In genomic region chr14:16310791-16311190, GRCm38 (mm10) we compare ENCODE assay signal across 24 mouse cellular contexts. TPM values are rescaled to one million over a fixed set of nuclear protein-coding genes. Genes with fewer than 3 reads are reported as not detected.
DNase-seq lines count a peak whose midpoint lies in the region; ATAC-seq and TF ChIP-seq lines count a peak whose summit lies in the region.
"Had no signal": no experiment of that assay in that cellular context is flagged by ENCODE, and none has a peak within 500 bp of the region (broad histone marks: within the 10 kb centered on the region; RNA-seq: fewer than 3 reads in every experiment).

No protein-coding gene starts in this region.

- no peaks in the 10 kb centered on the region for H3K79me2 ChIP-seq in liver, adult 2 months (ENCODE audit: control insufficient read depth, insufficient read depth, low read length)

- no peak for ATAC-seq in liver, postnatal 0 days
- no peak for ATAC-seq in embryonic facial prominence, embryonic 11.5 days (replicated peaks; ENCODE audit: insufficient number of reproducible peaks, low FRiP score, low TSS enrichment, low read depth)
- ATAC-seq in megakaryocyte progenitor cell, adult 5-6 weeks (replicated peaks; ENCODE audit: poor library complexity) = no peak
- ATAC-seq: intestine, postnatal 0 days; Patski had no signal

- no peak overlapping the region for H3K4me3 ChIP-seq in liver, adult 2 months (ENCODE audit: insufficient read depth, low read depth, low read length)
- H3K4me3 ChIP-seq in liver, postnatal 0 days (ENCODE audit: low read depth, low read length) = no peak overlapping the region
- H3K4me3 ChIP-seq in embryonic facial prominence, embryonic 11.5 days (ENCODE audit: low read depth, low read length) = no peak overlapping the region
- no peak overlapping the region for H3K4me3 ChIP-seq in lung, adult 2 months (replicated peaks; ENCODE audit: extremely low read depth, low read depth, low read length)
- H3K4me3 ChIP-seq: embryonic facial prominence, embryonic 12.5 days; embryonic facial prominence, embryonic 15.5 days; heart, embryonic 12.5 days; heart, embryonic 15.5 days; hindbrain, embryonic 15.5 days had no signal

- H3K9me3 ChIP-seq in liver, postnatal 0 days (ENCODE audit: low read length) = no peaks in the 10 kb centered on the region
- H3K9me3 ChIP-seq in embryonic facial prominence, embryonic 11.5 days (replicated peaks; ENCODE audit: control insufficient read depth, low read length) = no peaks in the 10 kb centered on the region
- H3K9me3 ChIP-seq: embryonic facial prominence, embryonic 12.5 days; embryonic facial prominence, embryonic 15.5 days; heart, embryonic 12.5 days; heart, embryonic 15.5 days; hindbrain, embryonic 15.5 days had no signal

- no peaks in the 10 kb centered on the region for H3K27me3 ChIP-seq in liver, adult 2 months (ENCODE audit: control insufficient read depth, insufficient read depth, low read length)
- no peaks in the 10 kb centered on the region for H3K27me3 ChIP-seq in liver, postnatal 0 days (ENCODE audit: insufficient read depth, low read length)
- no peaks in the 10 kb centered on the region for H3K27me3 ChIP-seq in embryonic facial prominence, embryonic 11.5 days (ENCODE audit: control insufficient read depth, insufficient read depth, low read length)
- H3K27me3 ChIP-seq: embryonic facial prominence, embryonic 12.5 days; embryonic facial prominence, embryonic 15.5 days; heart, embryonic 12.5 days; heart, embryonic 15.5 days; hindbrain, embryonic 15.5 days; Patski had no signal

- peaks cover 25% of the 10 kb centered on the region for H3K36me3 ChIP-seq in liver, adult 2 months (ENCODE audit: control insufficient read depth, insufficient read depth, low read length)
- H3K36me3 ChIP-seq in liver, postnatal 0 days (replicated peaks; ENCODE audit: insufficient read depth, low read length) = no peaks in the 10 kb centered on the region
- no peaks in the 10 kb centered on the region for H3K36me3 ChIP-seq in embryonic facial prominence, embryonic 11.5 days (replicated peaks; ENCODE audit: control insufficient read depth, insufficient read depth, low read depth, low read length)
- H3K36me3 ChIP-seq: embryonic facial prominence, embryonic 12.5 days; hindbrain, embryonic 15.5 days had no signal

- no peak overlapping the region for H3K9ac ChIP-seq in liver, adult 2 months (ENCODE audit: low read depth, low read length)
- no peak overlapping the region for H3K9ac ChIP-seq in liver, postnatal 0 days (replicated peaks)
- no peak overlapping the region for H3K9ac ChIP-seq in embryonic facial prominence, embryonic 11.5 days (replicated peaks; ENCODE audit: low read length)
- H3K9ac ChIP-seq: embryonic facial prominence, embryonic 12.5 days; embryonic facial prominence, embryonic 15.5 days; heart, embryonic 12.5 days; heart, embryonic 15.5 days; hindbrain, embryonic 15.5 days had no signal

- 45% methylated on average over 6 of the region's 6 CpGs for WGBS in liver, adult 2 months
- 76% methylated on average over 6 of the region's 6 CpGs for WGBS in liver, postnatal 0 days (ENCODE audit: insufficient replicate concordance)
- WGBS in embryonic facial prominence, embryonic 11.5 days = 56% methylated on average over 6 of the region's 6 CpGs
- 56% methylated on average over 6 of the region's 6 CpGs for WGBS in lung, adult 2 months

- no peak for TF ChIP-seq POLR2A in liver, adult 2 months (IDR thresholded peaks at IDR 0.05; ENCODE audit: extremely low read depth, insufficient read depth, low read length)
- TF ChIP-seq POLR2A in lung, adult 2 months (IDR thresholded peaks at IDR 0.05; ENCODE audit: borderline replicate concordance, extremely low read depth, low read depth, low read length) = no peak

- peak; percentile 17 for DNase-seq in embryo, embryonic 10.5 days (ENCODE audit: low spot score)
- DNase-seq in embryo, embryonic 10 days (ENCODE audit: low spot score) = no peak
- peak; percentile 14 for DNase-seq in liver, adult 2 months (ENCODE audit: extremely low read depth, low read depth, low spot score)
- no peak for DNase-seq in liver, postnatal 0 days
- DNase-seq in embryonic facial prominence, embryonic 11.5 days (ENCODE audit: low spot score) = peak; percentile 52
- no peak for DNase-seq in lung, adult 2 months
- DNase-seq in cerebellum, adult 9-11 months = no peak
- DNase-seq: adrenal gland, postnatal 10 days; adrenal gland, postnatal 36 days; cerebellum, adult 11-12 months; cerebellum, adult 8-10 months; embryo, embryonic 11 days; gastrocnemius, postnatal 25 days; heart, adult 18-20 months; heart, postnatal 10 days; heart, postnatal 4 days had no signal

- no peak overlapping the region for H3K27ac ChIP-seq in liver, adult 2 months (replicated peaks; ENCODE audit: insufficient read depth, low read depth, low read length)
- H3K27ac ChIP-seq in liver, postnatal 0 days (ENCODE audit: low read depth) = no peak overlapping the region
- no peak overlapping the region for H3K27ac ChIP-seq in embryonic facial prominence, embryonic 11.5 days (replicated peaks; ENCODE audit: low read depth, low read length)
- H3K27ac ChIP-seq: embryonic facial prominence, embryonic 12.5 days; embryonic facial prominence, embryonic 15.5 days; heart, embryonic 15.5 days; hindbrain, embryonic 15.5 days had no signal

- H3K4me2 ChIP-seq in liver, postnatal 0 days (ENCODE audit: low read depth, low read length) = no peak overlapping the region
- H3K4me2 ChIP-seq in embryonic facial prominence, embryonic 11.5 days (ENCODE audit: low read depth, low read length) = no peak overlapping the region
- H3K4me2 ChIP-seq: embryonic facial prominence, embryonic 12.5 days; embryonic facial prominence, embryonic 15.5 days; heart, embryonic 12.5 days; heart, embryonic 15.5 days; hindbrain, embryonic 15.5 days had no signal

- TF ChIP-seq CTCF in liver, adult 2 months (IDR thresholded peaks at IDR 0.05; ENCODE audit: low read depth, low read length) = no peak
- TF ChIP-seq CTCF in liver, postnatal 0 days (IDR thresholded peaks at IDR 0.05; ENCODE audit: low read depth) = no peak
- TF ChIP-seq CTCF in lung, adult 2 months (IDR thresholded peaks at IDR 0.05; ENCODE audit: insufficient read depth, low read length) = no peak

- H3K4me1 ChIP-seq in liver, adult 2 months (ENCODE audit: control insufficient read depth, insufficient read depth, low read length) = no peaks in the 10 kb centered on the region
- H3K4me1 ChIP-seq in liver, postnatal 0 days (ENCODE audit: insufficient read depth) = no peaks in the 10 kb centered on the region
- H3K4me1 ChIP-seq in embryonic facial prominence, embryonic 11.5 days (ENCODE audit: control insufficient read depth, insufficient read depth, low read length) = no peaks in the 10 kb centered on the region
- H3K4me1 ChIP-seq in lung, adult 2 months (ENCODE audit: control insufficient read depth, insufficient read depth, low read length) = peaks cover 6% of the 10 kb centered on the region
- H3K4me1 ChIP-seq: embryonic facial prominence, embryonic 12.5 days; embryonic facial prominence, embryonic 15.5 days; hindbrain, embryonic 15.5 days had no signal

- no peak for TF ChIP-seq EP300 in liver, postnatal 0 days (IDR thresholded peaks at IDR 0.05; ENCODE audit: low read depth)

RNA-seq across cellular contexts. Expression of gene Top2b, which starts 54.2 kb away (rescaled TPM):
- total RNA-seq in liver, adult 2 months (2014; rRNA removed) = 35.5 and 56.3 TPM in 2 replicates
- polyA plus RNA-seq in liver, adult 2 months (2012; rRNA removed) = 3.2 and 4.1 TPM in 2 replicates
- polyA plus RNA-seq in liver, postnatal 0 days (2015; fragmentation: Nextera tagmentation; extraction: Ambion mirVana) = 8.8 and 9.3 TPM in 2 replicates
- 143 and 166 TPM in 2 replicates for polyA plus RNA-seq in embryonic facial prominence, embryonic 11.5 days (2014; fragmentation: Nextera tagmentation; extraction: Ambion mirVana)
- total RNA-seq in megakaryocyte progenitor cell, adult 5-6 weeks (2015) = 133 and 156 TPM in 2 replicates
- total RNA-seq in megakaryocyte progenitor cell, adult 5-6 weeks (2017) = 107 and 130 TPM in 2 replicates
- 8.1 and 14.9 TPM in 2 replicates for polyA plus RNA-seq in lung, adult 2 months (2012; rRNA removed)

Comparison
In these comparisons a context has a peak if more than half of its experiments do, and no peak if none do; other contexts are left out.
1. DNase-seq: peak in embryo, embryonic 10.5 days (single experiment), liver, adult 2 months (single experiment) and embryonic facial prominence, embryonic 11.5 days (single experiment); none in embryo, embryonic 10 days (single experiment), liver, postnatal 0 days (single experiment), lung, adult 2 months (single experiment) and cerebellum, adult 9-11 months (single experiment).